ENCODE assay signal across 8 mouse cellular contexts in the genomic region with DNA sequence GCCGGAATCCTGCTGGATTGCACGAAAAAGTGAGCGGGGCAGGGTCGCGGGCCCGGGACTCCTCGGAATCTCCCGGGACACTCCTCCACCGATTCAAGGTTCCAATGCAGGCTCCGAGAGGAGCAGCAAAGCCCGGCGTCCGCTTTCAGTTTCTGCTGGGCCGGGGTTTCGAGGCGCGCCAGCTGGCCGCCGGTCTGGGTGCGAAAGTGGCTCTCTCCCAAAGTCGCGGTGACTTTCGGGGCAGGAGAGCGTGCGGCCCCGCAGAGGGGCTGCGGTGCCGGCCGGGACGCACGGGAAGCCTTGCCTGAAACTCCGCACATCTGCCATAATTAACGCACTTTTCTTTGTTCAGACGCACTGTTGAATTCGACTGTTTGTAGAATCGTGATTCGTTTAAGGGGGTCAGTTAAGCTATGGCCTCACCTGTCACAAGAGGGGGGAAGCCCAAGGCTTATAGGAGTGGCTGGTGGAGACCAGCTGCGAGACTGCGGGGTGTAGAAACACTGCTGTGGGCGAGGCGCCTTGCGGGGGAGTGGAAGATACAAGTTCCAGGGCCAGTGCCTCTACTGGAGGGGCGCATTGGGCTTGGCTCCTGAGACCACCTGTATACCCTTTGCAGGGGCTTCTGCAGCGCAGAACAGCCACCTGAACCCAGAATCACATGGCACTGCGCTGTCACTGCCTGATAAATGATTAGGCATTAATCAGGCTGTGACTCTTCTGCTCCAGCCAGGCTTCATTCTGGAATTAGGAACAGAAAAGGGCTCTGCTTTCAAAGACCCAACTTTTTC. TPM values are rescaled to one million over a fixed set of nuclear protein-coding genes. Genes with fewer than 3 reads are reported as not detected.
DNase-seq lines count a peak whose midpoint lies in the region; ATAC-seq and TF ChIP-seq lines count a peak whose summit lies in the region.

No protein-coding gene starts in this region.

- peak overlapping the region; percentile 95 for H3K27ac ChIP-seq in lung, embryonic 16.5 days (ENCODE audit: low read length)
- peak overlapping the region; percentile 92 for H3K27ac ChIP-seq in embryonic facial prominence, embryonic 10.5 days (replicated peaks)
- H3K27ac ChIP-seq in hindbrain, embryonic 12.5 days, result 0 out of 2 replicates have a peak overlapping the region, but pooled peaks have one; percentile 67

- WGBS in lung, embryonic 16.5 days, result 2% methylated on average over 45 of the region's 45 CpGs
- 2% methylated on average over 45 of the region's 45 CpGs for WGBS in embryonic facial prominence, embryonic 10.5 days
- WGBS in hindbrain, embryonic 12.5 days, result 2% methylated on average over 44 of the region's 45 CpGs

- POLR2A ChIA-PET in Patski (lab: Charles Lee), result interaction anchor here (0.6 to 1.6 kb wide), 4 partner anchors 11 to 221 kb away, joined by 3 to 11 read pairs (median 4); no protein-coding TSS in a partner anchor

- H3K9ac ChIP-seq in lung, embryonic 16.5 days (ENCODE audit: low read length), result peak overlapping the region; percentile 86
- peak overlapping the region; percentile 76 for H3K9ac ChIP-seq in hindbrain, embryonic 12.5 days

- CTCF ChIA-PET in Patski (lab: Charles Lee), result interaction anchor here (1.3 kb wide), 1 partner anchor 15 kb away, joined by 3 read pairs; no protein-coding TSS in a partner anchor

- H3K4me3 ChIP-seq in lung, embryonic 16.5 days (ENCODE audit: low read length), result peak overlapping the region; percentile 76
- peak overlapping the region; percentile 80 for H3K4me3 ChIP-seq in embryonic facial prominence, embryonic 10.5 days
- peak overlapping the region; percentile 64 for H3K4me3 ChIP-seq in hindbrain, embryonic 12.5 days

- peak overlapping the region; percentile 69 for H3K4me2 ChIP-seq in lung, embryonic 16.5 days (ENCODE audit: low read depth, low read length)
- peak overlapping the region; percentile 95 for H3K4me2 ChIP-seq in hindbrain, embryonic 12.5 days (replicated peaks)

- peak; percentile 4 for ATAC-seq in lung, embryonic 16.5 days (ENCODE audit: low read depth)
- ATAC-seq in Patski, result peak; percentile 9
- peak; percentile 20; the same call in 1 of the 2 replicates for ATAC-seq in hindbrain, embryonic 12.5 days (ENCODE audit: low FRiP score)

- no peaks in the 10 kb centered on the region for H3K27me3 ChIP-seq in lung, embryonic 16.5 days (ENCODE audit: control insufficient read depth, insufficient read depth, low read depth, low read length)
- H3K27me3 ChIP-seq in Patski, result no peaks in the 10 kb centered on the region
- peaks cover 64% of the 10 kb centered on the region for H3K27me3 ChIP-seq in embryonic facial prominence, embryonic 10.5 days (replicated peaks; ENCODE audit: low read depth, poor library complexity, severe bottlenecking)
- peaks cover 54% of the 10 kb centered on the region for H3K27me3 ChIP-seq in hindbrain, embryonic 12.5 days

- in situ Hi-C loops in Patski (cut with MboI; ENCODE audit: low pct_unique_long_range_greater_than_20kb), result no loop called here

- no peaks in the 10 kb centered on the region for H3K36me3 ChIP-seq in lung, embryonic 16.5 days (ENCODE audit: control insufficient read depth, insufficient read depth, low read length)
- H3K36me3 ChIP-seq in embryonic facial prominence, embryonic 10.5 days (replicated peaks), result no peaks in the 10 kb centered on the region
- no peaks in the 10 kb centered on the region for H3K36me3 ChIP-seq in hindbrain, embryonic 12.5 days

- H3K9me3 ChIP-seq in lung, embryonic 16.5 days (ENCODE audit: control insufficient read depth, low read length), result no peaks in the 10 kb centered on the region
- H3K9me3 ChIP-seq in embryonic facial prominence, embryonic 10.5 days, result no peaks in the 10 kb centered on the region
- no peaks in the 10 kb centered on the region for H3K9me3 ChIP-seq in hindbrain, embryonic 12.5 days (replicated peaks)

- DNase-seq in lung, postnatal 4 days, result no peak
- no peak for DNase-seq in Patski (ENCODE audit: low read depth, low spot score)
- DNase-seq in embryonic facial prominence, embryonic 10.5 days (ENCODE audit: low spot score), result no peak
- peak; percentile 53 for DNase-seq in lung, postnatal 14 days
- DNase-seq in testis, postnatal 10 days (ENCODE audit: low spot score), result peak; percentile 69
- no peak for DNase-seq in urinary bladder, postnatal 10 days (ENCODE audit: low spot score)

- TF ChIP-seq CTCF in Patski (IDR thresholded peaks at IDR 0.05), result no peak

- peaks cover 70% of the 10 kb centered on the region for H3K4me1 ChIP-seq in lung, embryonic 16.5 days (replicated peaks; ENCODE audit: control insufficient read depth, insufficient read depth, low read length)
- peaks cover 71% of the 10 kb centered on the region for H3K4me1 ChIP-seq in embryonic facial prominence, embryonic 10.5 days
- H3K4me1 ChIP-seq in hindbrain, embryonic 12.5 days, result peaks cover 43% of the 10 kb centered on the region

RNA-seq across cellular contexts. Expression of a gene that starts 0.5 kb away (rescaled TPM):
- 14.8 and 16.8 TPM in 2 replicates for polyA plus RNA-seq in lung, embryonic 16.5 days (2015; fragmentation: Nextera tagmentation; extraction: Ambion mirVana)
- polyA plus RNA-seq in Patski (2021), result 11.6 TPM
- 7.1 and 7.6 TPM in 2 replicates for polyA plus RNA-seq in embryonic facial prominence, embryonic 10.5 days (2016; fragmentation: Nextera tagmentation; extraction: Ambion mirVana)
- polyA plus RNA-seq in hindbrain, embryonic 12.5 days (2016; fragmentation: Nextera tagmentation; extraction: Ambion mirVana), result 4.3 and 5.1 TPM in 2 replicates

RNA-seq across cellular contexts. Expression of a gene that starts 35.7 kb away (rescaled TPM):
- 0.18 TPM in 1 of 2 replicates, not detected in the other for polyA plus RNA-seq in lung, embryonic 16.5 days (2015; fragmentation: Nextera tagmentation; extraction: Ambion mirVana)
- 0.13 TPM for polyA plus RNA-seq in Patski (2021)
- polyA plus RNA-seq in embryonic facial prominence, embryonic 10.5 days (2016; fragmentation: Nextera tagmentation; extraction: Ambion mirVana), result 0.10 and 0.12 TPM in 2 replicates
- 0.65 and 0.68 TPM in 2 replicates for polyA plus RNA-seq in hindbrain, embryonic 12.5 days (2016; fragmentation: Nextera tagmentation; extraction: Ambion mirVana)

RNA-seq across cellular contexts. Expression of a gene that starts 36.0 kb away (rescaled TPM):
- polyA plus RNA-seq in lung, embryonic 16.5 days (2015; fragmentation: Nextera tagmentation; extraction: Ambion mirVana), result 3.3 and 4.3 TPM in 2 replicates
- 4.6 TPM for polyA plus RNA-seq in Patski (2021)
- 4.4 and 4.6 TPM in 2 replicates for polyA plus RNA-seq in embryonic facial prominence, embryonic 10.5 days (2016; fragmentation: Nextera tagmentation; extraction: Ambion mirVana)
- 3.2 and 5.3 TPM in 2 replicates for polyA plus RNA-seq in hindbrain, embryonic 12.5 days (2016; fragmentation: Nextera tagmentation; extraction: Ambion mirVana)

Comparison
In these comparisons a context has a peak if more than half of its experiments do, and no peak if none do; other contexts are left out.
1. DNase-seq: peak in lung, postnatal 14 days (single experiment) and testis, postnatal 10 days (single experiment); none in lung, postnatal 4 days (0 of 2), Patski (single experiment), embryonic facial prominence, embryonic 10.5 days (single experiment) and urinary bladder, postnatal 10 days (single experiment).
2. Peak in every context shown above with its lines, with median percentiles within 50 percentile points of each other: ATAC-seq, H3K27ac ChIP-seq and H3K4me3 ChIP-seq.